Mouse (Mus musculus) bone marrow, adult 2 months (tissue): Measurements from ENCODE around the gene Pole2.
A peak's percentile ranks its signal among the peaks of the same experiment; 100 is the strongest.
"Not testable (repeated sequence)": the region's sequence is repeated elsewhere in the genome, so short reads cannot be mapped to it uniquely, and the experiment has no call there.

ENCODE experiments used
- CTCF ChIP-seq: fragments of 200-500 bp; IDR thresholded peaks from 2 replicates; pipeline ENCODE4 v1.5.1; 2011; ENCODE audit warnings: low read length, control low read depth; ENCODE audit not compliant: control insufficient read depth, insufficient read depth
- POLR2A ChIP-seq: fragments of 200-500 bp; IDR thresholded peaks from 2 replicates; pipeline ENCODE4 v1.6.1; 2011; ENCODE audit warnings: low read depth, mild to moderate bottlenecking, control low read depth, low read length, borderline replicate concordance; ENCODE audit not compliant: control insufficient read depth

DNA sequence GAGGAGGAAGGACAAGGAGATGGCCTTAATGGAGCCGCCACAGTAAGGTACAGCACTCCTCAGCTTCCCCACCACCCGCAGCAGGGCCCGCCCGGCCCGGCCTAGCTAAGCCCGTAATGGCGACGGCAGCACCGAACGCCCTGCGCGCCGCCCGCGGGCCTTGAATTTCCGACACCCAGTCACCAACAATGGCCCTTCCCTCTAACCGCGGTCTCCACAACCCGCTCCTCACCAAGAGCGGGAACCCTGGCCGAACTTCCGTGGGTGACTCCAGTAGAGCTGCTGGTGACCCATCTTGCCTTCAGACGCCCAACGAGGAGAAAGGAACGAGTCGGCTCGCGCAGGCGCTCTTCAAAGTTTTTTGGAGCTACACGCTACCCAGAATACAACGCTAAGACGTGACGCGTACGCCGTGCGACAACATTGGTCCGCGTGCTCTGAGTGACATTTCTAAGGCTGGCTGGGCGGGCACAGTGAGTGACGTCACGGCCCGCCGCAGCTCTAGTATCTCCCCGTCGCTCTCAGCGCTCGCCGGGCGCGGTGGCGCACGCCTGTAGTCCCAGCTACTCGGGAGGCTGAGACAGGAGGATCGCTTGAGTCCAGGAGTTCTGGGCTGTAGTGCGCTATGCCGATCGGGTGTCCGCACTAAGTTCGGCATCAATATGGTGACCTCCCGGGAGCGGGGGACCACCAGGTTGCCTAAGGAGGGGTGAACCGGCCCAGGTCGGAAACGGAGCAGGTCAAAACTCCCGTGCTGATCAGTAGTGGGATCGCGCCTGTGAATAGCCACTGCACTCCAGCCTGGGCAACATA lies 69.0 kb downstream of the Pole2 start, which contains the start of gene Rps29:
- TF ChIP-seq CTCF: not testable (repeated sequence)
- TF ChIP-seq POLR2A: peak; percentile 61
